Mouse (Mus musculus) midbrain, embryonic 14.5 days (tissue): Measurements from ENCODE around the gene Cfap45. TPM values are rescaled to one million over a fixed set of nuclear protein-coding genes. Genes with fewer than 3 reads are reported as not detected.

ENCODE experiments used
- ATAC-seq: fragments of 200-750 bp; cut with Nextera tagmentation; 2 replicates; pipeline ENCODE4 v1.8.0; 2017; ENCODE audit warnings: moderate number of reproducible peaks, moderate library complexity; ENCODE audit not compliant: low FRiP score, low TSS enrichment
- DNase-seq: peaks from one replicate; pipeline ENCODE4 v3.0.0-alpha.2; 2015
- H3K27ac ChIP-seq: fragments of 300-500 bp; sonication (generic); replicated peaks from 2 replicates; pipeline ENCODE4 v1.5.1; 2014; ENCODE audit warnings: mild to moderate bottlenecking, low read depth, low read length, moderate library complexity
- H3K27me3 ChIP-seq: fragments of 300-500 bp; sonication (generic); 2 replicates; pipeline ENCODE4 v1.6.1; 2014; ENCODE audit warnings: low read length, control low read depth, mixed read lengths; ENCODE audit not compliant: control insufficient read depth, insufficient read depth
- H3K36me3 ChIP-seq: fragments of 300-500 bp; sonication (generic); 2 replicates; pipeline ENCODE4 v1.6.1; 2014; ENCODE audit warnings: low read length, control low read depth; ENCODE audit not compliant: control insufficient read depth, insufficient read depth
- H3K4me1 ChIP-seq: fragments of 300-500 bp; sonication (generic); 2 replicates; pipeline ENCODE4 v1.6.1; 2014; ENCODE audit warnings: mild to moderate bottlenecking, antibody characterized with exemption, low read length, control low read depth; ENCODE audit not compliant: control insufficient read depth, insufficient read depth
- H3K4me2 ChIP-seq: fragments of 300-500 bp; sonication (generic); 2 replicates; pipeline ENCODE4 v1.6.1; 2014; ENCODE audit warnings: mild to moderate bottlenecking, low read length, moderate library complexity
- H3K4me3 ChIP-seq: fragments of 300-500 bp; sonication (generic); replicated peaks from 2 replicates; pipeline ENCODE4 v1.5.1; 2014; ENCODE audit warnings: low read depth, low read length
- H3K9ac ChIP-seq: fragments of 300-500 bp; sonication (generic); replicated peaks from 2 replicates; pipeline ENCODE4 v1.6.1; 2014; ENCODE audit warnings: mild to moderate bottlenecking, low read length, moderate library complexity
- H3K9me3 ChIP-seq: fragments of 300-500 bp; sonication (generic); 2 replicates; pipeline ENCODE4 v1.6.1; 2016; ENCODE audit warnings: low read length, control low read depth, mixed read lengths; ENCODE audit not compliant: control insufficient read depth
- WGBS: fragments of 180-500 bp; shearing (Covaris S2); extraction: QIAGEN DNeasy Blood & Tissue Kit; methylation state at CpG from one replicate; pipeline ENCODE4 v1.1.7; 2014; 5-methylcytosine and 5-hydroxymethylcytosine counted together
- polyA plus RNA-seq: library from polyadenylated mRNA; unstranded; fragments of >200 nt; fragmentation: Nextera tagmentation; extraction: Ambion mirVana; gene quantifications from 2 replicates; pipeline ENCODE4 v1.2.1, GENCODE M21; 2014

The Cfap45 gene
- polyA plus RNA-seq, 1 experiment from 2014 or later: 1.9 TPM

DNA sequence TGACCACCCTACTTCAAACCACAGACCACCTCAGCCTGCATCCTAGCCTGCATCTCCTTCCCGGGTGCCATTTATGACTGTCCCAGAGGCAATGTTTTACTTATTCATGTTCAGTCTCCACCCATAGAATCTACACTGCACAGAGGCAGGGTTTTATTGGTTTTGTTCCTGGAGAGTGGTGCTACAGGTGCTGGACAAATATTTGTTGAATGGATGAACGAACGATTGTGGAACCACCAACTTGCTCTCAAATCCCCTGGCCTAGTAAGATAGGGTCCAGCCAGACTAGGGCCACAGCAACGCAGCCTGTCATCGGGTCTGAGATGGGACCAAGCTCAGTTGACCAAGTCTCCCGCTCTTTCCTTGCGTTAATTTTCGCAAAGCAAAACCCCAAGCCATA lies 10.6 kb upstream of the Cfap45 start:
- Histone ChIP-seq H3K4me3 (no peak overlapping the region), H3K4me2 (no peak overlapping the region), H3K4me1 (no peaks in the 10 kb centered on the region), H3K36me3 (no peaks in the 10 kb centered on the region), H3K9me3 (no peaks in the 10 kb centered on the region), H3K9ac (no peak overlapping the region), H3K27ac (no peak overlapping the region), H3K27me3 (no peaks in the 10 kb centered on the region)
- WGBS: 51% methylated on average over 8 of the region's 8 CpGs
- DNase-seq (no peak), ATAC-seq (no peak)

DNA sequence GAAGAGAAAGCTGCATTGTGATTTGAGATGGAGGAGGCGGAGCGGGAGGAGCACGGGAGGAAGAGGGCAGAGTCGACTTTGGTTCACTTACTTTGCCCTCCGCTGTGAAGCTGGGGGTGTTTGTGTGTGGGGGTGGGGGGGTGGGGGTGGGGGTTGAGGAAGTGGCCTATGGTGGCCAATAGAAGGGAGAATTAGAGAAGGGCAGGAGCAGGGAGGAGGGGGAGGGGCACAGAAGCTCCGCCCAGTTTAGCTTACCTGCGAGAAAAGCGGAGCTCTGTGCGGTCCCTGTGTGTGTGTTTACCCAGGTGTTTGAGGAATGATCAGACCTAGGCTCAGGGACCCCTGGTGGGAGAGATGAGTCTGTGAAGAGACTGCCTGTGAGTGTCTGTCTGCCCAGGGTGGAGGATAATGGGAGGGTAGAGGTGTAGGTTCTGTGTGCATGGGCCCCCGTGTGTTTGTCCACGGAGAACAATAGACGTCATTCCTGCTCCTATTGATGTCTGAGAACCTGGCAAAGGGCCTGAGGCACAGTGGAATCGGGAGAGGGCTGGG lies 10.1 kb upstream of the Cfap45 start:
- Histone ChIP-seq H3K4me3 (no peak overlapping the region), H3K36me3 (no peaks in the 10 kb centered on the region), H3K27me3 (no peaks in the 10 kb centered on the region), H3K4me2 (no peak overlapping the region), H3K4me1 (no peaks in the 10 kb centered on the region), H3K27ac (no peak overlapping the region), H3K9ac (no peak overlapping the region), H3K9me3 (no peaks in the 10 kb centered on the region)
- WGBS: 31% methylated on average over 13 of the region's 13 CpGs
- DNase-seq: no peak
- ATAC-seq: no peak

- Histone ChIP-seq H3K27ac (no peak overlapping the region), H3K4me1 (no peaks in the 10 kb centered on the region), H3K9ac (no peak overlapping the region), H3K9me3 (no peaks in the 10 kb centered on the region), H3K36me3 (no peaks in the 10 kb centered on the region), H3K4me3 (no peak overlapping the region), H3K4me2 (peak overlapping the region; percentile 24; the same call in 1 of the 2 replicates), H3K27me3 (no peaks in the 10 kb centered on the region)
- DNase-seq (peak; percentile 43), ATAC-seq (no peak)
- 35% methylated on average over 13 of the region's 13 CpGs for WGBS
Observed at GRCm38 (mm10) chr1:172512962-172513361, 7.6 kb upstream of the Cfap45 start.

GRCm38 (mm10) chr1:172513525-172514212 lies 6.9 kb upstream of the Cfap45 start:
- ATAC-seq (no peak), DNase-seq (no peak)
- no peak overlapping the region for H3K27ac ChIP-seq
- H3K4me1 ChIP-seq: no peaks in the 10 kb centered on the region
- H3K9ac ChIP-seq: no peak overlapping the region
- 82% methylated on average over 17 of the region's 17 CpGs for WGBS
- no peak overlapping the region for H3K4me3 ChIP-seq
- no peaks in the 10 kb centered on the region for H3K36me3 ChIP-seq
- H3K27me3 ChIP-seq: no peaks in the 10 kb centered on the region
- H3K4me2 ChIP-seq: no peak overlapping the region
- no peaks in the 10 kb centered on the region for H3K9me3 ChIP-seq

GRCm38 (mm10) chr1:172514213-172514529 lies 6.4 kb upstream of the Cfap45 start:
- Histone ChIP-seq H3K36me3 (no peaks in the 10 kb centered on the region), H3K4me1 (no peaks in the 10 kb centered on the region), H3K27me3 (no peaks in the 10 kb centered on the region), H3K4me3 (no peak overlapping the region), H3K4me2 (no peak overlapping the region), H3K9ac (no peak overlapping the region), H3K9me3 (no peaks in the 10 kb centered on the region), H3K27ac (no peak overlapping the region)
- DNase-seq: no peak
- no peak for ATAC-seq
- 81% methylated on average over 4 of the region's 4 CpGs for WGBS

- no peaks in the 10 kb centered on the region for H3K9me3 ChIP-seq
- H3K27me3 ChIP-seq: no peaks in the 10 kb centered on the region
- H3K27ac ChIP-seq: no peak overlapping the region
- ATAC-seq: no peak
- H3K9ac ChIP-seq: no peak overlapping the region
- H3K4me1 ChIP-seq: no peaks in the 10 kb centered on the region
- no peak overlapping the region for H3K4me3 ChIP-seq
- WGBS: 84% methylated on average over 7 of the region's 7 CpGs
- no peak overlapping the region for H3K4me2 ChIP-seq
- DNase-seq: no peak
- no peaks in the 10 kb centered on the region for H3K36me3 ChIP-seq
Observed at GRCm38 (mm10) chr1:172514551-172515268, 5.9 kb upstream of the Cfap45 start.

DNA sequence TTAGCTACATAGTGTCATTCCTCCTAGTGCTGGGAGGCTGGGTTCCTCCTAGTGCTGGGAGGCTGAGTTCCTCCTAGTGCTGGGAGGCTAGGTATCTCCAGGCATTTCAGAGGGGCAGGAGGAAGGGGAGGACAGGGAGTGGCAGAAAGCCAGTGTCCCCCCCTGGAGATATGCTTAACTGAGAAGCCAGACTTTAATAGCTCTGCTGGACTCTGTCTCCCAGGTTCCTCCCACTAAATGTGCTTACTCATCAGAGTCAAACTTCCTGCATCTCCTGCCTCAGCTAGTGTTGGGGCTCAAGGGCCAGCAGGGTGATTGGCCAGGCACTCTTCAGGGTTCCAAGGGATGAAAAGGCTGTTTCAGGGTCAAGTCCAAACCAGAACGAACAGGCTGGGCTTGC lies 5.2 kb upstream of the Cfap45 start:
- ATAC-seq (no peak), DNase-seq (no peak)
- Histone ChIP-seq H3K4me3 (no peak overlapping the region), H3K27me3 (no peaks in the 10 kb centered on the region), H3K4me2 (no peak overlapping the region), H3K4me1 (peaks cover 3% of the 10 kb centered on the region; the same call in 1 of the 2 replicates), H3K27ac (no peak overlapping the region), H3K36me3 (no peaks in the 10 kb centered on the region), H3K9me3 (no peaks in the 10 kb centered on the region), H3K9ac (no peak overlapping the region)
- WGBS: 74% methylated on average over 1 of the region's 1 CpGs

- no peak overlapping the region for H3K9ac ChIP-seq
- H3K27me3 ChIP-seq: no peaks in the 10 kb centered on the region
- ATAC-seq (no peak), DNase-seq (no peak)
- no peaks in the 10 kb centered on the region for H3K9me3 ChIP-seq
- no peak overlapping the region for H3K4me3 ChIP-seq
- H3K27ac ChIP-seq: no peak overlapping the region
- no peaks in the 10 kb centered on the region for H3K36me3 ChIP-seq
- H3K4me1 ChIP-seq: peaks cover 13% of the 10 kb centered on the region
- WGBS: 77% methylated on average over 4 of the region's 4 CpGs
- H3K4me2 ChIP-seq: no peak overlapping the region
Observed at GRCm38 (mm10) chr1:172518013-172518412, 2.6 kb upstream of the Cfap45 start.

DNA sequence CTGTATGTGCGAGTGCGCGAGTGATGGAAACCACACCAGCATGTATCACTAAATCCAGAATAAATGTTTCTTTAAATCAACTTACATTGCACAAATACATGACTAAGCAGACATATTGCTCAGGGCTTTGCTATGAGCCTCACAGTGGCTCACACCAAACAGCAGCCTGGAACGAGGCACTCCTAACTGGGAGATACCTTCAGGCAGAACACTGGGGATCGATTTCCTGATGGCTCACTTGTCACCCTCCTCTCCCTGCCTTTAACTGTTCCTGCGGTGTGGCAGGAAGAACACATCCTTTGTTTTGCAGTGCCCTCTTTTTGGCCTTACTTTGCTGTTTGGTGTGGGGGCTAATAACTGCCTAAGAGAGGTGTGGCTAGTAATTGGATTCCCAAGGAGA lies 957 bp upstream of the Cfap45 start:
- H3K36me3 ChIP-seq: no peaks in the 10 kb centered on the region
- H3K9me3 ChIP-seq: no peaks in the 10 kb centered on the region
- DNase-seq (no peak), ATAC-seq (no peak)
- H3K4me3 ChIP-seq: no peak overlapping the region
- H3K4me1 ChIP-seq: peaks cover 13% of the 10 kb centered on the region
- H3K27ac ChIP-seq: no peak overlapping the region
- H3K9ac ChIP-seq: no peak overlapping the region
- WGBS: 71% methylated on average over 6 of the region's 6 CpGs
- no peak overlapping the region for H3K4me2 ChIP-seq
- no peaks in the 10 kb centered on the region for H3K27me3 ChIP-seq
